Mouse (Mus musculus): Measurements from ENCODE around the gene Adcy4. TPM values are rescaled to one million over a fixed set of nuclear protein-coding genes. Genes with fewer than 3 reads are reported as not detected.

Gene Adcy4
- polyA plus RNA-seq, 1 experiment from 2014 or later, result 5.4 TPM

DNA sequence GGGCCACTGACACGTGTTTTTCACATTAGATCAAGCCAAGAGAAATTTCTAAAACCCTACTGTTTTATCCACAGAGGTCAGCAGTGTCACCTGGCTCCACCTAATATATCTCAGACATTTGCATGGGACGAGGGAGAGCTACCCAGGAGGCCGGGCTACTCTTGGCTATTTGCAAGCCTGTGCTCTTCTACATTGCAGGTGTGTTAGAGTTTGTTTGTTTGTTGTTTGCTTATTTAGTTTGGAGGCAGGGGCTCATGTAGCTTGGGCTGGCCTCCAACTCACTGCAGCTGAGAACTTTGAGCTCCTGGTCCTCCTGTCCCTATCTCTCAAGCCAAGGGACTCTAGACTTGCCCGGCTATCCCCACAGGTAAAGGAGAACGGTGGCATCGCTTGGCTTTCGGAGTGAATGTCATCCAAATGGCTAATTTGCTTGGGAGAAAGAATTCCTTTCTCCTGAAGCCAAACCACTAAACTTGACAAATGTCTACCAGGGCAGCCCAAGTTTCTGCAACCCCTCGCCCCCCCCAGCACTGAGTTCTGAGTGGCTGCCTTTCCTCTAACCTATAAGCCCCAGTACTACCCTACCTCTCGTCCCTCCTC, 1.4 kb downstream of the Adcy4 start:
- peak overlapping the region; percentile 46 for H3K4me3 ChIP-seq
- H3K4me1 ChIP-seq, result peaks cover 40% of the 10 kb centered on the region
- H3K27me3 ChIP-seq (ENCODE audit: poor library complexity, severe bottlenecking), result peaks cover 86% of the 10 kb centered on the region
- H3K36me3 ChIP-seq (replicated peaks), result no peaks in the 10 kb centered on the region
- H3K9me3 ChIP-seq, result no peaks in the 10 kb centered on the region
- H3K27ac ChIP-seq, result no peak overlapping the region
- WGBS, result 51% methylated on average over 9 of the region's 9 CpGs
- no peak for DNase-seq (ENCODE audit: extremely low spot score, low spot score)

- H3K4me1 ChIP-seq, result peaks cover 48% of the 10 kb centered on the region
- peaks cover 75% of the 10 kb centered on the region for H3K27me3 ChIP-seq (ENCODE audit: poor library complexity, severe bottlenecking)
- no peak overlapping the region for H3K27ac ChIP-seq
- H3K9me3 ChIP-seq, result no peaks in the 10 kb centered on the region
- H3K36me3 ChIP-seq (replicated peaks), result no peaks in the 10 kb centered on the region
- WGBS, result 17% methylated on average over 14 of the region's 14 CpGs
- H3K4me3 ChIP-seq, result peak overlapping the region; percentile 25
- DNase-seq (ENCODE audit: extremely low spot score, low spot score), result peak; percentile 63
Observed at GRCm38 (mm10) chr14:55781310-55781709, 2.6 kb downstream of the Adcy4 start.

DNA sequence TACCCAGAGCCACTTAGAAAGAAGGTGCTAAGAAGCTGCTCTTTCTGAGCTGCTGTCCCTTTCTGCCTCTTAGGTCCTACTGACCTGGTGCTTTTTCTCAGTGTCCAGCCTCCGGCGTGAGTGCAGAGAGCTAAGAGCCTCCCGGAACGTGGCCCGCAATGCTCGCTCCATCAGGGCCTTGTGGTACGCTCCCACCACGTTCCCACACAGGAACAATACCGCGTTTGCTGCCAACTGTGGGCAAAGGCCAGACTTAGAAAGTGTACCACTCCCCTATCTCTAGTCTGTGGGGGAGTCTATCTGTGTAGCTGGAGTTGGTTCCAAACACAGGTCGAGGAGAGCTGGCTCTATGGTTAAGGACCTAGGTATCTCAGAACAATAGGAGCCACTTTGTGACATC, 3.2 kb downstream of the Adcy4 start:
- DNase-seq (ENCODE audit: extremely low spot score, low spot score), result no peak
- Histone ChIP-seq H3K27me3 (ENCODE audit: poor library complexity, severe bottlenecking) (peaks cover 69% of the 10 kb centered on the region), H3K27ac (no peak overlapping the region), H3K36me3 (replicated peaks) (no peaks in the 10 kb centered on the region), H3K4me1 (peaks cover 48% of the 10 kb centered on the region), H3K4me3 (no peak overlapping the region), H3K9me3 (no peaks in the 10 kb centered on the region)
- 82% methylated on average over 11 of the region's 11 CpGs for WGBS

DNA sequence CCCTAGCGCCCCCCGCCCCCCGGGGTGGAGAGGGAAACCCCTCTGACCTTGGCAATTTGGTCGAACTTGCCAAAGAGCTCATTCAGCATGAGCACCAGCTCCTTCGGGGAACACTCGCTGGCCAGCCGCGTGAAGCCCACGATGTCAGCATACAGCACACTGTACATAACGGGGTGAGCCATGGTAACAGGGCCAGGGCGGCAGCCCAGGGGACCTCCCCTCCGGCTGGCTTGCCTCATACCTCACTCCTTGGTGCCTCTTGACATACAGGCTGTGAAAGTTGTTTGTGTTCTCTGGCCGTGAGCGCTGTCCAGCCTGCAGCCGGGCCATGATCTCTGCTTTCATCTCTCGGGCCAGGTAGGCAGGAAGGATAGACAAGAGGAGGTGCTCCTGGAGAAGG, 4.2 kb downstream of the Adcy4 start:
- H3K4me3 ChIP-seq, result no peak overlapping the region
- no peaks in the 10 kb centered on the region for H3K36me3 ChIP-seq (replicated peaks)
- WGBS, result 68% methylated on average over 16 of the region's 16 CpGs
- H3K27me3 ChIP-seq (ENCODE audit: poor library complexity, severe bottlenecking), result peaks cover 64% of the 10 kb centered on the region
- peaks cover 45% of the 10 kb centered on the region for H3K4me1 ChIP-seq
- DNase-seq (ENCODE audit: extremely low spot score, low spot score), result no peak
- H3K27ac ChIP-seq, result no peak overlapping the region
- H3K9me3 ChIP-seq, result no peaks in the 10 kb centered on the region

- no peaks in the 10 kb centered on the region for H3K9me3 ChIP-seq
- H3K27ac ChIP-seq, result no peak overlapping the region
- DNase-seq (ENCODE audit: extremely low spot score, low spot score), result no peak
- peaks cover 40% of the 10 kb centered on the region for H3K4me1 ChIP-seq
- no peaks in the 10 kb centered on the region for H3K36me3 ChIP-seq (replicated peaks)
- 95% methylated on average over 15 of the region's 15 CpGs for WGBS
- H3K27me3 ChIP-seq (ENCODE audit: poor library complexity, severe bottlenecking), result peaks cover 55% of the 10 kb centered on the region
- no peak overlapping the region for H3K4me3 ChIP-seq
Observed at GRCm38 (mm10) chr14:55778686-55779085, 5.2 kb downstream of the Adcy4 start.

DNA sequence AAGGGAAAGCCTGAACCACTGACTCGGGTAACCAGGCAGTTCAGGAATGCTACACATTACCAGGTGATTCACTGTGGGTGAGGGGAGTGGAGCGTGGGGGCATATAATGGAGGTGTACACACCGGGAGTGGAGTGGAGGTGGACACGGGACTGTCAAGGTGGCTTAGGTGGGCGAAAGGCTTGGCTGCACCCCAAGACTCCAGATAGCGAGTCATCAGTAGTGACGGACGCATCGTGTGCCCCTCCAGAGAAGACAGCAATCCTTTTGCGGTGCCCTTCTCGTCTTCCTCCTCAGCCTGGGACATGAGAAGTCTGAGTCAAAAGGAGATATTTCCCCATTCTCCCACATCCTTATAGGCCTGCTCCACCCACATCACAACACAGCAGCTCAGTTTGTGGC, 6.1 kb downstream of the Adcy4 start:
- Histone ChIP-seq H3K4me3 (no peak overlapping the region), H3K27ac (no peak overlapping the region), H3K27me3 (ENCODE audit: poor library complexity, severe bottlenecking) (peaks cover 53% of the 10 kb centered on the region), H3K4me1 (peaks cover 31% of the 10 kb centered on the region), H3K9me3 (no peaks in the 10 kb centered on the region), H3K36me3 (replicated peaks) (no peaks in the 10 kb centered on the region)
- WGBS, result 89% methylated on average over 11 of the region's 11 CpGs
- no peak for DNase-seq (ENCODE audit: extremely low spot score, low spot score)

GRCm38 (mm10) chr14:55777176-55777575, 6.7 kb downstream of the Adcy4 start:
- Histone ChIP-seq H3K4me1 (peaks cover 25% of the 10 kb centered on the region), H3K4me3 (no peak overlapping the region), H3K36me3 (replicated peaks) (no peaks in the 10 kb centered on the region), H3K9me3 (no peaks in the 10 kb centered on the region), H3K27ac (no peak overlapping the region), H3K27me3 (ENCODE audit: poor library complexity, severe bottlenecking) (peaks cover 49% of the 10 kb centered on the region)
- WGBS, result 69% methylated on average over 3 of the region's 3 CpGs
- DNase-seq (ENCODE audit: extremely low spot score, low spot score), result no peak

DNA sequence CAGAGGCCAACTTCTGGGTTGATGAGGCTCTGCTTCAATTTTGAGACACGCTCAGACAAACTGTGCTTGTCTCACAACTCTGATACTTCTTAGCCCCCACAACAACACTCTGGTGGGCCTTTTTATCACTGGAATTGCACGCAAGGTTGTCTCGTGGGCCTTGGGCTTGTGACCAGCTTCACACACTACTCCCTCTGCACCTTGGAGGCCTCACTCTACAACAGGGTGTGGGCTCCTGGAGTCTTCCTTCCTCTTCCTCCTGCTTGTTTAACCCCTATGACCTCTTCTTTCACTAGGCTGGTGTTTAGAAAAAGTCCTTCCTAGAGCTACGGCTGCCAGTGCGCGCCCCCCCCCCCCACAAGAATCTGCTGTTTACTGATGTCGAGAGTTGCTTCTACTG, 7.2 kb downstream of the Adcy4 start:
- H3K4me3 ChIP-seq, result no peak overlapping the region
- no peak for DNase-seq (ENCODE audit: extremely low spot score, low spot score)
- no peaks in the 10 kb centered on the region for H3K36me3 ChIP-seq (replicated peaks)
- H3K9me3 ChIP-seq, result no peaks in the 10 kb centered on the region
- H3K27me3 ChIP-seq (ENCODE audit: poor library complexity, severe bottlenecking), result peaks cover 48% of the 10 kb centered on the region
- no peak overlapping the region for H3K27ac ChIP-seq
- H3K4me1 ChIP-seq, result peaks cover 22% of the 10 kb centered on the region
- WGBS, result 79% methylated on average over 7 of the region's 7 CpGs

DNA sequence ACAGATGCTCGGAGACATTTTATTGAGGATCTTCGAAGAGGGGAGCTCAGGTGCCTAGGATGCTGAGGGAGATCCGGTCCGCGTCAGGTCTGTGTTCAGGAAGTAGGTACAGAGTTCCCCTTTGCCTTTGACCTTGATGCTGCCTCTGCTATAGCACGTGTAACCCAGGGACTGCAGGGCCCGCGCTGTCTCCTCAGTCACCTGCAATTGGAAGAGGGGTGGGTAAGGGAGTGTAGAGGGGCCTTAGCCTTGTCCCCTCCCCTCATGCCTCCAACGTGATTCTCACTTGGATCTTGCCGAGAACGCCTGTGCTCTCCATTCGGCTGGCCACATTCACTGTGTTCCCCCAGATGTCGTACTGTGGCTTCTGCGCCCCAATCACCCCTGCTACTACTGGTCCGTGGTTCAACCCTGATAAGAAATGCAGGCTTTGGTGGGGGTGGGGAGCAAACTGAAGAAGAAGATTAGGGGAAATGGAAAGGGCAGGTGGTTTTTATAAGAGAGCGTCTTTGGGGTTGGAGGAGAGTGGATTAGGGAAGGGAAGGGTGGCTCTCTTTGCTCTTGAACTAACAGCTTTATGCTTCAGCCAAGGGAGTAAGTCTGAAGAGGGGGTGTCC, 14.7 kb downstream of the Adcy4 start:
- DNase-seq (ENCODE audit: extremely low spot score, low spot score), result no peak
- Histone ChIP-seq H3K4me3 (no peak overlapping the region), H3K36me3 (replicated peaks) (no peaks in the 10 kb centered on the region), H3K9me3 (no peaks in the 10 kb centered on the region), H3K27ac (no peak overlapping the region), H3K4me1 (peaks cover 12% of the 10 kb centered on the region), H3K27me3 (ENCODE audit: poor library complexity, severe bottlenecking) (peaks cover 76% of the 10 kb centered on the region)
- 76% methylated on average over 16 of the region's 16 CpGs for WGBS

DNA sequence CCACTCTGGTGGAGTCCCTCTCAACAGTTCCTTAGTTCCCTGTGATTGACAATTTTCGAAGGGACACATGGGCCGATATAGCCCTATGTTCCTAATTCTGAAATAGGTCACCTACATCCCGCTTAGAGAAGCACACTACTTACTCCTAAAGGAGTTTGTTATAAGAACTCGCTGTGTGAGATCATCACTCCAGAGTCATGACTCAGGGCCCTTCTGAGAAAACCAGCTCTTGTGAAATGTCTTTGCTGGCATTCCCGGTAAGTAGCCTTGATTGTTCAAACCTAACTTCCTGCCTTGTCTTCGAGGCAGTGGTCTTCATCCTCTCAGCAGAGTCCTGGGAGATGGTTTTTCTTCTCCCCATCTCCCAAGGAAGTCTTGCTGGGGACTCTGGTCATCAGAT, 15.3 kb downstream of the Adcy4 start:
- Histone ChIP-seq H3K27ac (no peak overlapping the region), H3K9me3 (no peaks in the 10 kb centered on the region), H3K27me3 (ENCODE audit: poor library complexity, severe bottlenecking) (peaks cover 81% of the 10 kb centered on the region), H3K4me1 (peaks cover 12% of the 10 kb centered on the region), H3K4me3 (no peak overlapping the region), H3K36me3 (replicated peaks) (no peaks in the 10 kb centered on the region)
- no peak for DNase-seq (ENCODE audit: extremely low spot score, low spot score)
- WGBS, result 87% methylated on average over 6 of the region's 6 CpGs

- DNase-seq (ENCODE audit: extremely low spot score, low spot score), result peak; percentile 65
- Histone ChIP-seq H3K27ac (peak overlapping the region; percentile 73), H3K4me3 (peak overlapping the region; percentile 54), H3K4me1 (peaks cover 14% of the 10 kb centered on the region), H3K27me3 (ENCODE audit: poor library complexity, severe bottlenecking) (peaks cover 84% of the 10 kb centered on the region), H3K36me3 (replicated peaks) (no peaks in the 10 kb centered on the region), H3K9me3 (no peaks in the 10 kb centered on the region)
- WGBS, result 14% methylated on average over 52 of the region's 52 CpGs
Observed at GRCm38 (mm10) chr14:55767519-55768414, 16.1 kb downstream of the Adcy4 start.

DNA sequence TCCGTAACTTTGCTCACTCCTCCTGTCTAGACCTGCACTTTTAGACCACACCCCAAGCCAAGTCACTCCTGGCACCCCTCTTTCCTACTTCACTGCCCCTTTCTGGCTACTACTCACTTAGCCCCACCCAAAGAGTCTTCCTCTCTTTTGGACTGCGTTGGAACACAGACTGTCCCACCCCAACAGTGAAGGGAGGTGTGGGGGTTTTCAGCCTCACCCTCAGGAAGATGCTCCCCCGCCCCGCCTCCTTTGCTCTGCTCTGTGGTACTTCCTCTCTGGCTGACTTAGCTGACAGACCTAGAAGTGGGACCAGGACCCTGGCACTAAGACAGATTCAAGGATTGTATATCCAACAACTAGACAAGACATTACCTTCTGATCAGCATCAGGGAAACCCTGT, 18.2 kb downstream of the Adcy4 start, which contains the start of gene Ltb4r1:
Ltb4r1 (plus strand) TSS at position 267 of the 400 bp plus-strand sequence.
- no peak within 1 kb of the TSS for H3K27ac ChIP-seq
- H3K27me3 ChIP-seq (ENCODE audit: poor library complexity, severe bottlenecking), result peaks cover 98% of the 10 kb centered on the region
- no peaks in the 10 kb centered on the region for H3K9me3 ChIP-seq
- no peaks in the 10 kb centered on the region for H3K36me3 ChIP-seq (replicated peaks)
- H3K4me3 ChIP-seq, result no peak within 1 kb of the TSS
- DNase-seq (ENCODE audit: extremely low spot score, low spot score), result no peak
- WGBS, result 69% methylated on average over 4 of the region's 4 CpGs
- H3K4me1 ChIP-seq, result peaks cover 29% of the 10 kb centered on the region

DNA sequence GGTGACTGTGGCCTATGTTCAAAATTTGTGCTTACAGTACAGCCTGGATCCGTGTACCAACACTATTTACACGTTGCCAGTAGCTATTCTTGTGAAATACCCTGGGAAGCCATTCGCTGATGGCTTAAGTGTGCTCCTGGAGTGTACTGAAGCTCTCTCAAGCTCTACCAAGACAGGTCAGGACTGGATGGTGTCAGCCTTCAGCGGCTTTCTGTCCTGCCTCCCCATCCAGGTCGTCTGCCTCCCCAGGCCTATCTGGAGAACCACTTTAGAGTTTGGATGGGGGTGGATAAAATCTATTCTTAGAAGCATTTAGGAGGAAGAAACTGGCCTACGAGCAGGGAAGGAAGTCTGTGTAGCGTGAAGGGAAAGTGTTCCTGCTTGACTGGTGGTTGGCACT, 20.7 kb downstream of the Adcy4 start:
- H3K9me3 ChIP-seq, result no peaks in the 10 kb centered on the region
- 65% methylated on average over 7 of the region's 7 CpGs for WGBS
- H3K27ac ChIP-seq, result no peak overlapping the region
- no peak overlapping the region; the same call in 1 of the 2 replicates for H3K4me3 ChIP-seq
- peaks cover 37% of the 10 kb centered on the region for H3K4me1 ChIP-seq
- no peak for DNase-seq (ENCODE audit: extremely low spot score, low spot score)
- H3K27me3 ChIP-seq (ENCODE audit: poor library complexity, severe bottlenecking), result peaks cover 80% of the 10 kb centered on the region
- H3K36me3 ChIP-seq (replicated peaks), result no peaks in the 10 kb centered on the region
